Mouse (Mus musculus) forebrain, embryonic 14.5 days (tissue): ENCODE data around the gene Vamp1. TPM values are rescaled to one million over a fixed set of nuclear protein-coding genes. Genes with fewer than 3 reads are reported as not detected.
A peak's percentile ranks its signal among the peaks of the same experiment; 100 is the strongest.
"Not testable (repeated sequence)": the region's sequence is repeated elsewhere in the genome, so short reads cannot be mapped to it uniquely, and the experiment has no call there.

Source experiments
- ATAC-seq: fragments of 200-750 bp; cut with Nextera tagmentation; 2 replicates; pipeline ENCODE4 v1.8.0; 2017; ENCODE audit warnings: mild to moderate bottlenecking, moderate library complexity
- DNase-seq: peaks from one replicate; pipeline ENCODE4 v3.0.0-alpha.2; 2015; ENCODE audit warnings: low spot score
- H3K27ac ChIP-seq: fragments of 300-500 bp; sonication (generic); 2 replicates; pipeline ENCODE4 v1.5.1; 2014; ENCODE audit warnings: low read depth, mild to moderate bottlenecking, control low read depth, low read length, moderate library complexity
- H3K27me3 ChIP-seq: fragments of 300-500 bp; sonication (generic); replicated peaks from 2 replicates; pipeline ENCODE4 v1.6.1; 2014; ENCODE audit warnings: low read length, control low read depth, mixed read lengths; ENCODE audit not compliant: control insufficient read depth, insufficient read depth
- H3K36me3 ChIP-seq: fragments of 300-500 bp; sonication (generic); 2 replicates; pipeline ENCODE4 v1.6.1; 2014; ENCODE audit warnings: low read length, control low read depth; ENCODE audit not compliant: control insufficient read depth, insufficient read depth
- H3K4me1 ChIP-seq: fragments of 300-500 bp; sonication (generic); 2 replicates; pipeline ENCODE4 v1.6.1; 2014; ENCODE audit warnings: antibody characterized with exemption, low read length, control low read depth; ENCODE audit not compliant: control insufficient read depth, insufficient read depth
- H3K4me2 ChIP-seq: fragments of 300-500 bp; sonication (generic); 2 replicates; pipeline ENCODE4 v1.6.1; 2014; ENCODE audit warnings: mild to moderate bottlenecking, control low read depth, low read length
- H3K4me3 ChIP-seq: fragments of 300-500 bp; sonication (generic); 2 replicates; pipeline ENCODE4 v1.5.1; 2014; ENCODE audit warnings: low read depth, low read length, control low read depth
- H3K9ac ChIP-seq: fragments of 300-500 bp; sonication (generic); 2 replicates; pipeline ENCODE4 v1.6.1; 2014; ENCODE audit warnings: mild to moderate bottlenecking, low read length, control low read depth, moderate library complexity
- H3K9me3 ChIP-seq: fragments of 300-500 bp; sonication (generic); replicated peaks from 2 replicates; pipeline ENCODE4 v1.6.1; 2016; ENCODE audit warnings: low read length, control low read depth, mixed read lengths; ENCODE audit not compliant: control insufficient read depth
- WGBS: fragments of 180-500 bp; shearing (Covaris S2); extraction: QIAGEN DNeasy Blood & Tissue Kit; methylation state at CpG from one replicate; pipeline ENCODE4 v1.1.7; 2014; 5-methylcytosine and 5-hydroxymethylcytosine counted together
- polyA plus RNA-seq: library from polyadenylated mRNA; unstranded; fragments of >200 nt; fragmentation: Nextera tagmentation; extraction: Ambion mirVana; gene quantifications from 2 replicates; pipeline ENCODE4 v1.2.1, GENCODE M21; 2014

Vamp1 gene
- polyA plus RNA-seq, 1 experiment from 2014 or later = 1.7 TPM

GRCm38 (mm10) chr6:125264219-125264618 lies 48.9 kb downstream of the Vamp1 start:
- no peaks in the 10 kb centered on the region for H3K4me1 ChIP-seq
- H3K9ac ChIP-seq = no peak overlapping the region
- H3K9me3 ChIP-seq = no peaks in the 10 kb centered on the region
- H3K27ac ChIP-seq = no peak overlapping the region
- no peaks in the 10 kb centered on the region for H3K36me3 ChIP-seq
- H3K27me3 ChIP-seq = no peaks in the 10 kb centered on the region
- ATAC-seq (no peak), DNase-seq (no peak)
- WGBS = 93% methylated on average over 9 of the region's 9 CpGs
- H3K4me2 ChIP-seq = no peak overlapping the region
- H3K4me3 ChIP-seq = no peak overlapping the region

- H3K4me3 ChIP-seq = no peak overlapping the region
- no peaks in the 10 kb centered on the region for H3K4me1 ChIP-seq
- no peak overlapping the region for H3K9ac ChIP-seq
- H3K36me3 ChIP-seq = no peaks in the 10 kb centered on the region
- WGBS = 67% methylated on average over 10 of the region's 10 CpGs
- ATAC-seq (no peak), DNase-seq (no peak)
- no peaks in the 10 kb centered on the region for H3K9me3 ChIP-seq
- H3K4me2 ChIP-seq = no peak overlapping the region
- no peak overlapping the region for H3K27ac ChIP-seq
- no peaks in the 10 kb centered on the region for H3K27me3 ChIP-seq
These were observed 49.9 kb downstream of the Vamp1 start for GRCm38 (mm10) chr6:125265239-125265638.

- no peaks in the 10 kb centered on the region for H3K9me3 ChIP-seq
- H3K4me3 ChIP-seq = no peak overlapping the region
- no peak overlapping the region for H3K4me2 ChIP-seq
- no peaks in the 10 kb centered on the region for H3K4me1 ChIP-seq
- no peaks in the 10 kb centered on the region for H3K36me3 ChIP-seq
- no peak overlapping the region for H3K9ac ChIP-seq
- no peaks in the 10 kb centered on the region for H3K27me3 ChIP-seq
- H3K27ac ChIP-seq = no peak overlapping the region
- ATAC-seq (no peak), DNase-seq (no peak)
- WGBS = 75% methylated on average over 13 of the region's 13 CpGs
These were observed 50.7 kb downstream of the Vamp1 start for GRCm38 (mm10) chr6:125266091-125266490.

- ATAC-seq, DNase-seq, H3K4me1 ChIP-seq, H3K27me3 ChIP-seq, H3K9me3 ChIP-seq, H3K36me3 ChIP-seq, H3K27ac ChIP-seq, H3K9ac ChIP-seq, H3K4me3 ChIP-seq, H3K4me2 ChIP-seq: not testable (repeated sequence)
- 64% methylated on average over 6 of the region's 6 CpGs for WGBS
These were observed 51.2 kb downstream of the Vamp1 start for GRCm38 (mm10) chr6:125266600-125266999.

- H3K9me3 ChIP-seq = no peaks in the 10 kb centered on the region
- H3K27ac ChIP-seq = no peak overlapping the region
- no peak overlapping the region for H3K4me2 ChIP-seq
- H3K9ac ChIP-seq = no peak overlapping the region
- no peak overlapping the region for H3K4me3 ChIP-seq
- H3K27me3 ChIP-seq = no peaks in the 10 kb centered on the region
- no peak for DNase-seq
- 79% methylated on average over 3 of the region's 3 CpGs for WGBS
- H3K36me3 ChIP-seq = no peaks in the 10 kb centered on the region
- no peaks in the 10 kb centered on the region for H3K4me1 ChIP-seq
- no peak for ATAC-seq
These were observed 52.1 kb downstream of the Vamp1 start for GRCm38 (mm10) chr6:125267469-125267868.

- ATAC-seq (no peak), DNase-seq (no peak)
- no peaks in the 10 kb centered on the region for H3K9me3 ChIP-seq
- H3K4me1 ChIP-seq = no peaks in the 10 kb centered on the region
- 50% methylated on average over 6 of the region's 6 CpGs for WGBS
- H3K36me3 ChIP-seq = no peaks in the 10 kb centered on the region
- H3K27me3 ChIP-seq = no peaks in the 10 kb centered on the region
- no peak overlapping the region for H3K9ac ChIP-seq
- H3K27ac ChIP-seq = no peak overlapping the region
- no peak overlapping the region for H3K4me3 ChIP-seq
- H3K4me2 ChIP-seq = no peak overlapping the region
These were observed 53.4 kb downstream of the Vamp1 start for GRCm38 (mm10) chr6:125268799-125269198.

GRCm38 (mm10) chr6:125271455-125272227 lies 56.3 kb downstream of the Vamp1 start:
- peak; percentile 96 for DNase-seq
- 17% methylated on average over 17 of the region's 17 CpGs for WGBS

GRCm38 (mm10) chr6:125272228-125272785 lies 57.0 kb downstream of the Vamp1 start:
- DNase-seq (no peak), ATAC-seq (no peak)
- WGBS = 70% methylated on average over 10 of the region's 10 CpGs
- no peak overlapping the region for H3K4me2 ChIP-seq
- no peak overlapping the region for H3K4me3 ChIP-seq
- no peaks in the 10 kb centered on the region for H3K4me1 ChIP-seq
- H3K36me3 ChIP-seq = no peaks in the 10 kb centered on the region
- no peak overlapping the region for H3K27ac ChIP-seq
- no peaks in the 10 kb centered on the region for H3K27me3 ChIP-seq
- H3K9me3 ChIP-seq = no peaks in the 10 kb centered on the region
- no peak overlapping the region for H3K9ac ChIP-seq

More at GRCm38 (mm10) chr6:125271455-125272227, 56.3 kb downstream of the Vamp1 start:
- no peaks in the 10 kb centered on the region for H3K27me3 ChIP-seq
- peak; percentile 93 for ATAC-seq
- no peaks in the 10 kb centered on the region for H3K4me1 ChIP-seq
- H3K4me2 ChIP-seq = peak overlapping the region; percentile 32
- no peak overlapping the region for H3K4me3 ChIP-seq
- no peaks in the 10 kb centered on the region for H3K9me3 ChIP-seq
- H3K27ac ChIP-seq = no peak overlapping the region
- 0 out of 2 replicates have a peak overlapping the region, but pooled peaks have one; percentile 5 for H3K9ac ChIP-seq
- no peaks in the 10 kb centered on the region for H3K36me3 ChIP-seq

- DNase-seq (peak; percentile 36), ATAC-seq (no peak)
- Histone ChIP-seq H3K36me3 (no peaks in the 10 kb centered on the region), H3K4me1 (no peaks in the 10 kb centered on the region), H3K27ac (no peak overlapping the region), H3K4me2 (no peak overlapping the region), H3K9me3 (no peaks in the 10 kb centered on the region), H3K9ac (no peak overlapping the region), H3K27me3 (no peaks in the 10 kb centered on the region), H3K4me3 (no peak overlapping the region)
- WGBS = 64% methylated on average over 15 of the region's 15 CpGs
These were observed 59.7 kb downstream of the Vamp1 start for GRCm38 (mm10) chr6:125274841-125275563.
